Mouse (Mus musculus) CH12.LX (cell line): ENCODE data around the gene Sec31a.

Experiments
- BHLHE40 ChIP-seq: IDR thresholded peaks from 2 replicates; pipeline ENCODE4 v1.6.1; 2011; ENCODE audit warnings: mild to moderate bottlenecking, low read depth, low read length, improper control_type of control experiment
- CHD1 ChIP-seq: IDR thresholded peaks from 2 replicates; pipeline ENCODE4 v1.6.1; 2012; ENCODE audit warnings: low read depth, low read length, improper control_type of control experiment, inconsistent platforms
- CTCF ChIP-seq, 2 experiments: IDR thresholded peaks in 1 of 2; conservative IDR thresholded peaks in 1 of 2; 2 replicates each; pipeline ENCODE4 v1.5.1; 2011 to 2012; ENCODE audit warnings: low read depth in 2 of 2, low read length in 2 of 2, improper control_type of control experiment in 1 of 2, inconsistent platforms in 1 of 2, mild to moderate bottlenecking in 1 of 2, moderate library complexity in 1 of 2
- EP300 ChIP-seq: IDR thresholded peaks from 2 replicates; pipeline ENCODE4 v1.6.1; 2011; ENCODE audit warnings: low read length, improper control_type of control experiment
- KAT2A ChIP-seq: IDR thresholded peaks from 2 replicates; pipeline ENCODE4 v1.6.1; 2012; ENCODE audit warnings: low read length, improper control_type of control experiment, inconsistent platforms; ENCODE audit not compliant: insufficient replicate concordance
- MAFK ChIP-seq: IDR thresholded peaks from 2 replicates; pipeline ENCODE4 v1.6.1; 2011; ENCODE audit warnings: low read length, improper control_type of control experiment; ENCODE audit not compliant: insufficient replicate concordance
- MAZ ChIP-seq: IDR thresholded peaks from 2 replicates; pipeline ENCODE4 v1.6.1; 2012; ENCODE audit warnings: low read depth, mild to moderate bottlenecking, inconsistent platforms, low read length, improper control_type of control experiment, moderate library complexity
- MEF2A ChIP-seq: IDR thresholded peaks from 2 replicates; pipeline ENCODE4 v1.6.1; 2014; ENCODE audit warnings: low read depth, mild to moderate bottlenecking, inconsistent platforms, low read length, improper control_type of control experiment, borderline replicate concordance
- MXI1 ChIP-seq: IDR thresholded peaks from 2 replicates; pipeline ENCODE4 v1.6.1; 2011; ENCODE audit warnings: mild to moderate bottlenecking, low read depth, low read length, improper control_type of control experiment
- POLR2A ChIP-seq: IDR thresholded peaks from 2 replicates; pipeline ENCODE4 v1.6.1; 2011; ENCODE audit warnings: low read depth, mild to moderate bottlenecking, improper control_type of control experiment, low read length
- TBP ChIP-seq: conservative IDR thresholded peaks from 2 replicates; pipeline ENCODE4 v1.6.1; 2011; ENCODE audit warnings: low read depth, low read length, improper control_type of control experiment

DNA sequence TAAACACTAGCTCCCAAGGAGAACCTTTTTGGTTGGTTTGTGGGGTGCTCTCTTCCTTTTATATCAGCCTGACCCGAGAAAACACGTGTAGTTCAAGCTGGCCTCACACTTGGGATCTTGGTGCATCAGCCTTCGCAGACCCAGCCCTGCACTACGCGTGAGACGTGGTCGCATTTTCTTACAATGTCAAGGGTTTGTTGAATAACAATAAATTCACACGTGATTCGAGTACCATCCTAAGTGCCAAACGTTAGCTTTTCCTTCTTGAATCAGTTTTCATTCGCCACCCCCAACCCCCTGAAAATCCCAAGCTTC, 14.0 kb upstream of the Sec31a start:
- TF ChIP-seq BHLHE40 (no peak), CHD1 (no peak), POLR2A (no peak), MAZ (no peak), MEF2A (no peak), TBP (no peak), MXI1 (peak; percentile 41), EP300 (no peak), CTCF (conservative IDR thresholded peaks at IDR 0.05 in 1 of 2, IDR thresholded peaks at IDR 0.05 in 1 of 2; ENCODE audit: low read depth in 2 of 2, low read length in 2 of 2) (no peak), MAFK (no peak), KAT2A (no peak)
